Mouse (Mus musculus) cortical plate, adult 2 months (tissue): ENCODE data around the gene Prkag1. TPM values are rescaled to one million over a fixed set of nuclear protein-coding genes. Genes with fewer than 3 reads are reported as not detected.

Source experiments
- H3K27ac ChIP-seq: fragments of 200-500 bp; 2 replicates; pipeline ENCODE4 v1.5.1; 2012; ENCODE audit warnings: low read length, control low read depth, inconsistent platforms; ENCODE audit not compliant: insufficient read depth
- H3K4me1 ChIP-seq: fragments of 200-500 bp; 2 replicates; pipeline ENCODE4 v1.6.1; 2011; ENCODE audit warnings: low read length; ENCODE audit not compliant: control insufficient read depth, insufficient read depth
- H3K4me3 ChIP-seq: fragments of 200-500 bp; 2 replicates; pipeline ENCODE4 v1.5.1; 2011; ENCODE audit warnings: mild to moderate bottlenecking, low read length, control low read depth; ENCODE audit not compliant: insufficient read depth
- CTCF ChIP-seq: fragments of 200-500 bp; IDR thresholded peaks from 2 replicates; pipeline ENCODE4 v1.5.1; 2011; ENCODE audit warnings: mild to moderate bottlenecking, control low read depth, low read length; ENCODE audit not compliant: insufficient read depth; ENCODE audit errors: extremely low read depth
- POLR2A ChIP-seq: fragments of 200-500 bp; IDR thresholded peaks from 2 replicates; pipeline ENCODE4 v1.6.1; 2011; ENCODE audit warnings: mild to moderate bottlenecking, low read length, control low read depth; ENCODE audit not compliant: insufficient read depth; ENCODE audit errors: extremely low read depth
- polyA plus RNA-seq: library from polyadenylated mRNA; depleted of rRNA; stranded (reverse); fragments of >200 nt; gene quantifications from 2 replicates; pipeline ENCODE4 v1.2.3, GENCODE M21; 2012

The Prkag1 gene
- polyA plus RNA-seq, 1 experiment, result 71.3 TPM

GRCm38 (mm10) chr15:98788972-98789660 lies 42.2 kb downstream of the Prkag1 start:
- TF ChIP-seq POLR2A, result no peak
- no peak for TF ChIP-seq CTCF
- no peaks in the 10 kb centered on the region for H3K4me1 ChIP-seq
- H3K27ac ChIP-seq, result no peak overlapping the region
- no peak overlapping the region for H3K4me3 ChIP-seq

- H3K4me1 ChIP-seq, result no peaks in the 10 kb centered on the region
- TF ChIP-seq POLR2A, result no peak
- TF ChIP-seq CTCF, result peak; percentile 70
- no peak overlapping the region for H3K4me3 ChIP-seq
- no peak overlapping the region for H3K27ac ChIP-seq
These were observed 43.4 kb downstream of the Prkag1 start for GRCm38 (mm10) chr15:98787930-98788329.

DNA sequence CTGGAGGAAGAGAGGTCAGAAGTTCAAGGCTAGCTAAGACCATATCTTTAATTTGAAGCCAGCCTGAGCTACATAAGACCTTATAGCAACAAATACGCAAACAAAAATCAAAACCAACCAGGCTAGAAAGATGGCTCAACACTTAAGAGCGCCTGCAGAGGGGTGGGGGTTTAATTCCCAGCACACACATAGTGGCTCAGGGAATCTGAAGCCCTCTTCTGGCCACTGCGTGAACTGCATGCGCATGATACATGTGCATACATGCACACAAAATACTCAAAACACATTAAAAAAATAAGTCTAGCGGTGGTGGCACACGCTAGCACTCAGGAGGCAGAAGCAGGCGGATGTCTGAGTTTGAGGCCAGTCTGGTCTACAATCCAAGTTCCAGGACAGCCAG lies 45.6 kb downstream of the Prkag1 start:
- TF ChIP-seq POLR2A, result no peak
- peak; percentile 32; the same call in 1 of the 2 replicates for TF ChIP-seq CTCF
- Histone ChIP-seq H3K27ac (no peak overlapping the region), H3K4me3 (no peak overlapping the region), H3K4me1 (no peaks in the 10 kb centered on the region)

DNA sequence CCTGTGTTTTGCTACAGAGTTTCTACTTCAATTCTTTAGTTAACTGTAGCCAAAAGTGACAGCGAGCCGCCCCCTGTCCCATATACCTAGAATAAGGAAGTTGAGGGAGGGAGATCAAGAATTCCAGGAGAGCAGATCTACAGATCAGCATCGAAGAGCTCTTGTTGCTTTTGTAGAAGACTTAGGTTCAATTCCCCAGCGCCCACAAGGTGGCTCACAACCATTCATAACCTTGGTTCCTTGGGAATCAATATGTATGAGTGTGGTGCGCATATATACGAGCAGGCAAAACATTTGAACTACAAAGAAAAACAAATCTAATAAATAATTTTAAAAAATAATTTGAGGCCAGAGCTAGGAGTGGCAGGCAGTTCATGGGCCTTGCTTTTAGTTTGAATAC lies 50.2 kb downstream of the Prkag1 start:
- TF ChIP-seq POLR2A (no peak), CTCF (0 out of 2 replicates have a peak, but pooled peaks have one; percentile 1)
- Histone ChIP-seq H3K4me1 (no peaks in the 10 kb centered on the region), H3K4me3 (no peak overlapping the region), H3K27ac (no peak overlapping the region)

GRCm38 (mm10) chr15:98780573-98780972 lies 50.7 kb downstream of the Prkag1 start:
- TF ChIP-seq CTCF (no peak), POLR2A (no peak)
- no peak overlapping the region for H3K4me3 ChIP-seq
- H3K27ac ChIP-seq, result no peak overlapping the region
- H3K4me1 ChIP-seq, result no peaks in the 10 kb centered on the region

- Histone ChIP-seq H3K4me1 (no peaks in the 10 kb centered on the region), H3K4me3 (no peak overlapping the region), H3K27ac (no peak overlapping the region)
- no peak for TF ChIP-seq CTCF
- TF ChIP-seq POLR2A, result no peak
These were observed 51.2 kb downstream of the Prkag1 start for GRCm38 (mm10) chr15:98780075-98780474.

GRCm38 (mm10) chr15:98778806-98779205 lies 52.5 kb downstream of the Prkag1 start:
- Histone ChIP-seq H3K4me3 (no peak overlapping the region), H3K4me1 (no peaks in the 10 kb centered on the region), H3K27ac (no peak overlapping the region)
- TF ChIP-seq POLR2A (no peak), CTCF (no peak)

DNA sequence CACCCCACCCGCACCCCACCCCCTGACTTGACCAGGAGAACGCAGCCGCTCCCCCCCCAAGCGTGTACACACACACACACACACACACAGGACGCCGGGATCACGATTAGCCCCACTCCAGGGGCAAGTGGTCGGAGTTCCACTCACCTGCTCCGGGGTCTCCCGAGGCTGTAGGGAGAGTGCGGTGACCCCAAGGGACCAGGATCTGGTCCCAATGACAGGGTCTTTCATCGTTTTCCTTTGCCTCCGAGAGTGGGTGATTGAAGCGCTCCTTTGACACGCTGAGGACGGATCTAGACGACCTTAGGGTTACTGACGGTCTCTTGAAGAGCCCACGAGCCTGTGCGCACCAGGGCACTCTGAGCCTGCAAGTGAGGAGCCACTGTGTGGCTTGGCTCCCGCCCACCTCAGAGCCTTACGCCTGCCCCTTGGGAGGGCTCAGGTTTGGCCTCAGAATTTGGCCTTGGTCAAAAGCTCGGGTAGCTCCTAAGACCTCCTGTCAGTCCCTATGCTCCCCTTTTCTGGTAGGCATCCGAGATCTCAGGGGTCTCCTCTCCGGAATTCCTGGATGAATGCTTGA lies 53.0 kb downstream of the Prkag1 start:
- no peak overlapping the region for H3K27ac ChIP-seq
- TF ChIP-seq POLR2A, result no peak
- TF ChIP-seq CTCF, result no peak
- no peak overlapping the region for H3K4me3 ChIP-seq
- H3K4me1 ChIP-seq, result no peaks in the 10 kb centered on the region

- H3K4me3 ChIP-seq, result peak within 1 kb of the TSS; percentile 18; the same call in 1 of the 2 replicates
- H3K4me1 ChIP-seq, result peaks cover under 1% of the 10 kb centered on the region; the same call in 1 of the 2 replicates
- H3K27ac ChIP-seq, result no peak within 1 kb of the TSS
- TF ChIP-seq POLR2A (no peak), CTCF (no peak)
These were observed 53.6 kb downstream of the Prkag1 start, which contains the start of gene Wnt10b for GRCm38 (mm10) chr15:98777762-98778161. Wnt10b (minus strand) TSS chr15:98778150.

DNA sequence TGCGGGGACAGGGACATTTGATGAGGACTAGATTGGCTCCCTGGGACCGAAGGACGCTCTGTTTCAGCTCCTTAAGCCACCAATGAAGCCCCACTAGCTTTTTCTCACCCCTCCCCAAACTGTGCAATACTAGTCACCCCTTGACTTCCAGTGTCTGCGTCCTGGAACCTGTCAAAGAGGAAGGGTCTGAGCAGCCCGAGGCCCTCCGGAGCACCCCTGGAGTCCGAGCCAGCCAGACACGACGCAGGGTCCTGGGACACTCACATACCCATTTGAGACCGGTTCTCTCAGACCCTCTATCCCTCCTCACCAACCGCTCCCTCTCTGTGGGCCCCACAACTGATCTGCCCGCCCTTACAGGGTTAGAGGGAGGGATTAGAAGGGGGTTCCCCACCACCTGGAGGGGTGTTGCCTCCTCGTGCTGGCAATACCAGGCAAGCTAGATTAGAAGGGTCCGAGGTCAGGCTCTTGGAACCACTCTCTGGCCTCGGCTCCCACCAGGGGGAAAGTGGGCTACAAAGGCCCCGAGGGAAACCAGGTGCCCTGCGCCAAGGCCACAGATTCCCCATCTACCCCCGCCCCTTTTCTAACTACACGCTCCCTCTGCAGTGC lies 54.2 kb downstream of the Prkag1 start:
- Histone ChIP-seq H3K4me3 (no peak overlapping the region), H3K4me1 (peaks cover 5% of the 10 kb centered on the region), H3K27ac (no peak overlapping the region)
- no peak for TF ChIP-seq CTCF
- no peak for TF ChIP-seq POLR2A

- no peak overlapping the region for H3K27ac ChIP-seq
- H3K4me1 ChIP-seq, result peaks cover 5% of the 10 kb centered on the region
- H3K4me3 ChIP-seq, result no peak overlapping the region
- TF ChIP-seq POLR2A (no peak), CTCF (no peak)
These were observed 54.9 kb downstream of the Prkag1 start for GRCm38 (mm10) chr15:98776280-98777004.
